Mouse (Mus musculus): ENCODE data around the gene Gm21616. TPM values are rescaled to one million over a fixed set of nuclear protein-coding genes. Genes with fewer than 3 reads are reported as not detected.
"Not testable (repeated sequence)": the region's sequence is repeated elsewhere in the genome, so short reads cannot be mapped to it uniquely, and the experiment has no call there.

The Gm21616 gene
- total RNA-seq (2015) (not detected in 2 replicates), total RNA-seq (2017) (not detected in 2 replicates)

GRCm38 (mm10) chrX:125435242-125435641 is at the start of gene Gm21616:
Gm21616 (plus strand) TSS chrX:125435542.
- ATAC-seq (ENCODE audit: poor library complexity, severe bottlenecking), result not testable (repeated sequence)
